Mouse (Mus musculus) lung, adult 18-20 months (tissue): Measurements from ENCODE around the gene Sec23a.
"Not testable (repeated sequence)": the region's sequence is repeated elsewhere in the genome, so short reads cannot be mapped to it uniquely, and the experiment has no call there.

ENCODE experiments used
- DNase-seq, 2 experiments: peaks; one replicate each; pipeline ENCODE4 v3.0.0; 2022; ENCODE audit warnings: mixed read lengths in 2 of 2

Gene Sec23a

DNA sequence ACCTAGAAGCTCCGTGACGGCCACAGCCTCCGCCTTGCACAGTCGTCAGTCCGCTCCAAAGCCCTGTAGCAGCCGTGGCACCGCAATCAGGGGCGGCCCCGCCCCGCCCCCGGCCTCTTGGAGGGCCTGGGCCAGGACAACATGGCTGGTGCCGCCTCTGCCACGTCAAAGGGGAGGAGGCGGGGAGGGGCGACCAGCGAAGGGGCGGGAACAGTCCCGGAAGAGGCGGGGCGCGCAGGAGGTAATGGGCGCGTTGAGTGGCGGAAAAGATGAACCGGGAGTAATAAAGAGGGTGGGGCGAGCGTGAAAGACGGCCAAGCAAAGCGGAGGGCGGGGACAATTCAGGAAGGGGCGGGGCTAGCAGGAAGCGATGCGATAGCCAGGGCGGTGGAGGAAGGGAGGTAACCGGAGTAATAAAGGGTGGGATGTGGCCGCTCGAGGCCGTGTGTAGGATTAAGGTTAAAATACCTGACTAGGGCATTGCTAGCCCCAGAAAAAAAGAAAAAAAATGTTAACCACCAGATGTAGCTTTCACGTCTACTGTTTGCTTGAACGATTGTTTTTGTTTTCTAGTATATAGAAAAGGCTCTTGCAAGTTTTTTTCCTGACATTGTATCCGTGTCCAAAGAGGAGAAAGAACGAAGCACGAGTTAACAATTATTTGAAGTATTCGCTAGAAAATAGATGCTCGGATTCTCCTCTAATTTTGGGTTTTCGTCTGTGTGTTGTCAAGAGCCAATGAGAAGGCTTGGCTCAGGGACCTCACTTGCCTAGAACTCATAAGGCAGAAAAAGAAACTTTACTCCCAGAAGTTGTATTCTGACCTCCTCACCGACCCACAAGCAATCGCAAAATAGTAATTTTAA lies at the start of gene Sec23a:
TSS of gene Sec23a (minus strand) at position 174 of the 866 bp plus-strand sequence.
- peak; percentile 99 for DNase-seq

DNA sequence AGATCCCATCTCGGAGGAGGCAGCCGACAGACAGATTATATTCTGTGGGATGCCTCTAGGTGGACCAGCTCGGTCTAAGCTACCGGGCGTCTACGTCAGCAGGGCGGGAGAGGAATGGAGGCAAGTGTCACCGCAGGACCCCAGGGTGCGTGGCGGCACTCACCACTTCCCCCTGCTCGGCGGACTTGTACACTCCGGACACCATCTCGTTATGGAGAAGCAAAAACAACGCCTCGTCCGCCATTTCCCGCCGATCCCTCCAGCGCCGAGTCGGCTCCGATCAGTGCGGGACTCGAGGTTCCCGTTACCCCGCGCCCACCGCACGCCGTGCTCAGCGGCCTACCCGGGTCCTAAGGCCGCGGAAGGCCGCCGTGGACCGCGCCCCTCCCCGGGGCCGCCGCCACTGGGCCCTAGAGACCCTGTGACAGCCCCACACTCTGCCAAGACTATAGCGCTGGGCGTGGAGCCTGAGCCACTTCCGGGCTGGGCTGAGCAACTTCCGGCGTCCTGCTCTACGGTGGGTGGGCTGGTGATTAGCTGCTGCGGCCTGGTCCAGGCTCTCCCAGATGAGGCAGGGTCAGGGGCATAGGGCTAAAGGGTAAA lies 49.3 kb upstream of the Sec23a start, which contains the start of gene Trappc6b:
TSS of gene Trappc6b (minus strand) at position 480 of the 603 bp plus-strand sequence.
- peak; percentile 80 to 88 for DNase-seq

GRCm38 (mm10) chr12:59060322-59060721 lies 48.5 kb upstream of the Sec23a start:
- no peak for DNase-seq

DNA sequence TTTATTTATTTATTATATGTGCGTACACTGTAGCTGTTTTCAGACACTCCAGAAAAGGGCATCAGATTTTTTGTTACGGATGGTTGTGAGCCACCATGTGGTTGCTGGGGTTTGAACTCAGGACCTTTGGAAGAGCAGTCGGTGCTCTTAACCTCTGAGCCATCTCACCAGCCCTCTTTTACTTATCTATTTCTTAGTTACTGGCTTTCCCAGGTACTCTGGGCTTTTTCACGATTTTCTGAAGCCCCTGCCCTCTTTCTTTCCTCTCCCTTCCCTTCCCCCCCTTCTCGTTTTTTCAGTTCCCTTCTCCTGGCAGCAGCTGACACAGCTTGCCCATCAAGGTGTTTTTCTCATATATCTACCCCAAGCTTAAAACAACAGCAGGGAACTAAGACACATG lies 46.4 kb upstream of the Sec23a start:
- DNase-seq, result not testable (repeated sequence)

DNA sequence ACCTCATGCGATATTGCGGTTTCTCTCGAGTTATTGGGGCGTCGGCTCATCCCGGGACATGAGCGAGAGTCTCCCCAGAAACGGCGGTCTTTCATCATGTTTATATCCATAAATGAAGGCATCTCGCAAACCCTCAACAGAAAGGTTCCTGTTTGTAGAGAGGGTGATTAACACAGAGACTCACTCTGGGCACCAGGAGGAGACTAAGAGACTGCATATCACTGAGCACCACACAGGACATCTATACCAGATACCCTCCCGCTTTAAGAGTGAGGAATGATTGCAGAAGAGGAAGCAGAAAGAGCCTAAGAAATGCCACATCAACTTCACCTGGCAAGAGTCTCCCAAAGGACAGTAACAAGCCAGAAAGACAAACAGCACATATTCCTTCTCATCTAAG lies 44.4 kb upstream of the Sec23a start:
- DNase-seq, result no peak

GRCm38 (mm10) chr12:59055196-59055850 lies 43.5 kb upstream of the Sec23a start:
- DNase-seq, result no peak

GRCm38 (mm10) chr12:59053976-59054375 lies 42.2 kb upstream of the Sec23a start:
- DNase-seq, result no peak

DNA sequence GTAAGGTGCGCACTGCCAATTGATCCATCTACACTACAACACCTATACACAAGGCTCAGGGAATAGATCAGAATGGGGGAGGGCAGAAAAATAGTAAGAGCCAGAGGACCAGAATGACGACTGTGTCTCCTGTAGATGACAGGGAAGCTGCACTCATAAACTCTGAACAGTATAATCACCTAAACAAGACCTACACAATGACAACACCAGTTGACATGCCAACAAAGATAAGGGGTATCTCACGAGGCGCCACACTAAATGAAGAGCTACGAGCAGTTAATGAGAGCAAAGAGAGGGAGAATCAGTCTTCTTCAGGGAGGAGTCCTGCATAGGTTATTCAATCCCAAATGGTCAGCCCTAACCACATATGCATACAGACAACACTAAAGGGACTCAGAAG lies 41.3 kb upstream of the Sec23a start:
- no peak for DNase-seq

- DNase-seq, result no peak
Measured at GRCm38 (mm10) chr12:59052470-59052869, 40.7 kb upstream of the Sec23a start.

- DNase-seq, result no peak
Measured at GRCm38 (mm10) chr12:59040851-59041250, 29.0 kb upstream of the Sec23a start.

- DNase-seq, result peak; percentile 57 to 58
Measured at GRCm38 (mm10) chr12:59039971-59040844, 28.4 kb upstream of the Sec23a start.

- DNase-seq, result no peak
Measured at GRCm38 (mm10) chr12:59039162-59039970, 27.5 kb upstream of the Sec23a start.

DNA sequence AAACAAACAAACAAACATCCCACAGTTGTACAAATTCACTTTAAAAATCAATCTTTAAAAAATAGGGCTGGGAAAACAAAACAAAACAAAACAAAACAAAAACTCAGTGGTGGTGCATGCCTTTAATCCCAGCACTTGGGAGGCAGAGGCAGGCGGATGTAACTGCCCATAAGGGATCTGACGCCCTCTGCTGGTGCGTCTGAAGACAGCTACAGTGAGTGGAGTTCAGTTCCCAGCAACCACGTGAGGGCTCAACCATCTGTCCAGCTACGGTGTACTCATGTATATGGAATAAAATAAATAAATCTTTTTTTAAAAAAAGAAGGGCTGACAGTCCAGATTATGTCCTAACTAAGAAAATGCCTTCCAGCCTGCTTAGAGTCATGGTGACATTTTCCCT lies 20.3 kb upstream of the Sec23a start:
- no peak for DNase-seq

- no peak for DNase-seq
Measured at GRCm38 (mm10) chr12:59021306-59021705, 9.5 kb upstream of the Sec23a start.

GRCm38 (mm10) chr12:59019891-59020290 lies 8.1 kb upstream of the Sec23a start:
- DNase-seq, result no peak

DNA sequence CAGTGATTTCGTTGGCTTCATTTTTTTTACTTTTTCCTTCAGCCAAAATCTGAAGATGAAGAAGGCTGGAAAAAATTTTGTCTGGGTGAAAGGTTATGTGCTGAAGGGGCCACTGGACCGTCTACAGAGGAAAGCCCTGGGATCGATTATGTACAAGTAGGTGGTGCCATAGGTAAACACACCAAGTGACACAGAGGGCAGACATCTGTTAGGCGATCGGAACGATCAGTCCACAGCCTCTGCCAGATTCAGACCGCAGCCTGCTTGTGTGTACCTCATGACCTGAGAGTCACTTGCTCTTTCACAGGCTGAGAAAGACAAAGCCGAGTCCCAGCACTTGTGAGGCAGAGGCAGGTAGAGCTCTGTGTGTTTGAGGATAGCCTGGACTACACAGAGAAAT lies 6.2 kb upstream of the Sec23a start:
- no peak for DNase-seq

- DNase-seq, result peak; percentile 94 to 95
Measured at GRCm38 (mm10) chr12:59013234-59013633, 1.4 kb upstream of the Sec23a start, which contains the start of gene Gemin2. Gene Gemin2 (plus strand): TSS chr12:59013393.

GRCm38 (mm10) chr12:59012710-59013091 lies 884 bp upstream of the Sec23a start:
- peak in 1 of 2 experiments; percentile 3 for DNase-seq

- no peak for DNase-seq
Measured at GRCm38 (mm10) chr12:59011275-59011843, 458 bp downstream of the Sec23a start.

DNA sequence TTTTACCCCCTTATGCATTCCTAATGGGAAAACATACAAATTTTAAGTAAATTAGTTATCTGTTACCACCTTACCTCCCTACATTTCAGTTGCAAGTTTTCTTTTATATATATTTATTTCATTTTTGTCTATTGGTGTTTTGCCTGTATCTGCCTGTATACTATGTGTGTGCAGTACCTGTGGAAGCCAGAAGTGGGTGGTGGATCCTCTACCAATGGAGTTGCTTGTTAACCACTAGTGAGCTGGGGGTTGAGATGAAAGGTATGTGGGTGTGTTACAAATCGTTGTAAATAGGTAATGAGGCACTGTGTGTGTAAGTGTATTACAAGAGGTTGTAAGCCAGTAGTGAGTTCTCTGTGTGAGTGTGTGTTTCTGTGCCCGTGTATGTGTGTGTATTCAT lies 1.3 kb downstream of the Sec23a start:
- DNase-seq, result peak in 1 of 2 experiments; percentile 13

GRCm38 (mm10) chr12:58985766-58986165 lies 26.1 kb downstream of the Sec23a start:
- no peak for DNase-seq
